Mouse (Mus musculus): ENCODE results near the gene Tshz2. TPM values are rescaled to one million over a fixed set of nuclear protein-coding genes. Genes with fewer than 3 reads are reported as not detected.

Tshz2 gene
- polyA plus RNA-seq, 1 experiment from 2014 or later, result 0.70 TPM

- Histone ChIP-seq H3K4me1 (replicated peaks) (no peaks in the 10 kb centered on the region; the same call in 1 of the 2 replicates), H3K27me3 (peaks cover 17% of the 10 kb centered on the region), H3K4me2 (peak overlapping the region; percentile 60), H3K9ac (peak overlapping the region; percentile 48), H3K27ac (replicated peaks) (peak overlapping the region; percentile 5; the same call in 1 of the 2 replicates), H3K4me3 (replicated peaks) (peak overlapping the region; percentile 53), H3K9me3 (replicated peaks) (no peaks in the 10 kb centered on the region), H3K36me3 (replicated peaks) (no peaks in the 10 kb centered on the region)
- WGBS (ENCODE audit: insufficient replicate concordance), result 1% methylated on average over 34 of the region's 38 CpGs
- no peak for ATAC-seq (ENCODE audit: insufficient read depth)
These were observed 877 bp downstream of the Tshz2 start for GRCm38 (mm10) chr2:169633491-169634289.

GRCm38 (mm10) chr2:169634619-169635382 lies 2.0 kb downstream of the Tshz2 start:
- H3K9me3 ChIP-seq (replicated peaks), result no peaks in the 10 kb centered on the region
- H3K27ac ChIP-seq (replicated peaks), result no peak overlapping the region
- H3K4me1 ChIP-seq (replicated peaks), result no peaks in the 10 kb centered on the region; the same call in 1 of the 2 replicates
- H3K4me2 ChIP-seq, result peak overlapping the region; percentile 60
- WGBS (ENCODE audit: insufficient replicate concordance), result 41% methylated on average over 17 of the region's 17 CpGs
- no peaks in the 10 kb centered on the region for H3K36me3 ChIP-seq (replicated peaks)
- H3K9ac ChIP-seq, result no peak overlapping the region
- peaks cover 17% of the 10 kb centered on the region for H3K27me3 ChIP-seq
- no peak for ATAC-seq (ENCODE audit: insufficient read depth)
- peak overlapping the region; percentile 53 for H3K4me3 ChIP-seq (replicated peaks)

- Histone ChIP-seq H3K27ac (replicated peaks) (no peak overlapping the region), H3K4me3 (replicated peaks) (no peak overlapping the region), H3K27me3 (peaks cover 17% of the 10 kb centered on the region), H3K4me2 (no peak overlapping the region), H3K9ac (no peak overlapping the region), H3K36me3 (replicated peaks) (no peaks in the 10 kb centered on the region), H3K9me3 (replicated peaks) (no peaks in the 10 kb centered on the region), H3K4me1 (replicated peaks) (no peaks in the 10 kb centered on the region; the same call in 1 of the 2 replicates)
- WGBS (ENCODE audit: insufficient replicate concordance), result 47% methylated on average over 7 of the region's 7 CpGs
- no peak for ATAC-seq (ENCODE audit: insufficient read depth)
These were observed 2.6 kb downstream of the Tshz2 start for GRCm38 (mm10) chr2:169635428-169635827.

GRCm38 (mm10) chr2:169636414-169636813 lies 3.6 kb downstream of the Tshz2 start:
- Histone ChIP-seq H3K9ac (no peak overlapping the region), H3K9me3 (replicated peaks) (no peaks in the 10 kb centered on the region), H3K4me3 (replicated peaks) (no peak overlapping the region), H3K27ac (replicated peaks) (no peak overlapping the region), H3K4me1 (replicated peaks) (no peaks in the 10 kb centered on the region; the same call in 1 of the 2 replicates), H3K36me3 (replicated peaks) (no peaks in the 10 kb centered on the region), H3K27me3 (peaks cover 17% of the 10 kb centered on the region), H3K4me2 (0 out of 2 replicates have a peak overlapping the region, but pooled peaks have one; percentile 1)
- 62% methylated on average over 4 of the region's 4 CpGs for WGBS (ENCODE audit: insufficient replicate concordance)
- ATAC-seq (ENCODE audit: insufficient read depth), result no peak

- H3K27ac ChIP-seq (replicated peaks), result no peak overlapping the region
- no peaks in the 10 kb centered on the region for H3K9me3 ChIP-seq (replicated peaks)
- no peak overlapping the region for H3K4me3 ChIP-seq (replicated peaks)
- H3K36me3 ChIP-seq (replicated peaks), result no peaks in the 10 kb centered on the region
- 72% methylated on average over 14 of the region's 14 CpGs for WGBS (ENCODE audit: insufficient replicate concordance)
- no peak for ATAC-seq (ENCODE audit: insufficient read depth)
- no peak overlapping the region for H3K9ac ChIP-seq
- no peaks in the 10 kb centered on the region; the same call in 1 of the 2 replicates for H3K4me1 ChIP-seq (replicated peaks)
- H3K4me2 ChIP-seq, result no peak overlapping the region
- no peaks in the 10 kb centered on the region for H3K27me3 ChIP-seq
These were observed 8.7 kb downstream of the Tshz2 start for GRCm38 (mm10) chr2:169641547-169641946.

GRCm38 (mm10) chr2:169642420-169642819 lies 9.6 kb downstream of the Tshz2 start:
- H3K9ac ChIP-seq, result no peak overlapping the region
- ATAC-seq (ENCODE audit: insufficient read depth), result no peak
- no peaks in the 10 kb centered on the region for H3K36me3 ChIP-seq (replicated peaks)
- WGBS (ENCODE audit: insufficient replicate concordance), result 71% methylated on average over 8 of the region's 8 CpGs
- H3K4me3 ChIP-seq (replicated peaks), result no peak overlapping the region
- no peaks in the 10 kb centered on the region for H3K9me3 ChIP-seq (replicated peaks)
- H3K27me3 ChIP-seq, result no peaks in the 10 kb centered on the region
- H3K4me2 ChIP-seq, result no peak overlapping the region
- no peak overlapping the region for H3K27ac ChIP-seq (replicated peaks)
- H3K4me1 ChIP-seq (replicated peaks), result no peaks in the 10 kb centered on the region; the same call in 1 of the 2 replicates

- H3K4me1 ChIP-seq (replicated peaks), result no peaks in the 10 kb centered on the region
- no peaks in the 10 kb centered on the region for H3K9me3 ChIP-seq (replicated peaks)
- H3K27ac ChIP-seq (replicated peaks), result no peak overlapping the region
- H3K4me3 ChIP-seq (replicated peaks), result no peak overlapping the region
- H3K4me2 ChIP-seq, result no peak overlapping the region
- ATAC-seq (ENCODE audit: insufficient read depth), result no peak
- H3K9ac ChIP-seq, result no peak overlapping the region
- no peaks in the 10 kb centered on the region for H3K36me3 ChIP-seq (replicated peaks)
- no peaks in the 10 kb centered on the region for H3K27me3 ChIP-seq
- 66% methylated on average over 7 of the region's 7 CpGs for WGBS (ENCODE audit: insufficient replicate concordance)
These were observed 14.3 kb downstream of the Tshz2 start for GRCm38 (mm10) chr2:169647091-169647490.

GRCm38 (mm10) chr2:169649262-169649885 lies 16.6 kb downstream of the Tshz2 start:
- Histone ChIP-seq H3K4me1 (replicated peaks) (no peaks in the 10 kb centered on the region), H3K4me3 (replicated peaks) (no peak overlapping the region), H3K9me3 (replicated peaks) (no peaks in the 10 kb centered on the region), H3K27me3 (no peaks in the 10 kb centered on the region), H3K4me2 (no peak overlapping the region), H3K27ac (replicated peaks) (no peak overlapping the region), H3K36me3 (replicated peaks) (no peaks in the 10 kb centered on the region), H3K9ac (no peak overlapping the region)
- no peak for ATAC-seq (ENCODE audit: insufficient read depth)
- WGBS (ENCODE audit: insufficient replicate concordance), result 50% methylated on average over 7 of the region's 7 CpGs

GRCm38 (mm10) chr2:169653282-169653681 lies 20.5 kb downstream of the Tshz2 start:
- no peaks in the 10 kb centered on the region for H3K9me3 ChIP-seq (replicated peaks)
- H3K27me3 ChIP-seq, result no peaks in the 10 kb centered on the region
- ATAC-seq (ENCODE audit: insufficient read depth), result no peak
- no peak overlapping the region for H3K4me2 ChIP-seq
- no peaks in the 10 kb centered on the region for H3K4me1 ChIP-seq (replicated peaks)
- no peak overlapping the region for H3K4me3 ChIP-seq (replicated peaks)
- WGBS (ENCODE audit: insufficient replicate concordance), result 72% methylated on average over 1 of the region's 1 CpGs
- no peaks in the 10 kb centered on the region for H3K36me3 ChIP-seq (replicated peaks)
- H3K9ac ChIP-seq, result no peak overlapping the region
- no peak overlapping the region for H3K27ac ChIP-seq (replicated peaks)

GRCm38 (mm10) chr2:169663792-169664191 lies 31.0 kb downstream of the Tshz2 start:
- Histone ChIP-seq H3K27ac (replicated peaks) (no peak overlapping the region), H3K36me3 (replicated peaks) (no peaks in the 10 kb centered on the region), H3K4me2 (no peak overlapping the region), H3K9ac (no peak overlapping the region), H3K27me3 (no peaks in the 10 kb centered on the region), H3K4me3 (replicated peaks) (no peak overlapping the region), H3K4me1 (replicated peaks) (no peaks in the 10 kb centered on the region), H3K9me3 (replicated peaks) (no peaks in the 10 kb centered on the region)
- no peak for ATAC-seq (ENCODE audit: insufficient read depth)
- WGBS (ENCODE audit: insufficient replicate concordance), result 56% methylated on average over 8 of the region's 8 CpGs

GRCm38 (mm10) chr2:169671264-169671663 lies 38.5 kb downstream of the Tshz2 start:
- Histone ChIP-seq H3K27me3 (no peaks in the 10 kb centered on the region), H3K4me2 (no peak overlapping the region), H3K4me3 (replicated peaks) (no peak overlapping the region), H3K27ac (replicated peaks) (no peak overlapping the region), H3K4me1 (replicated peaks) (no peaks in the 10 kb centered on the region), H3K9ac (no peak overlapping the region), H3K9me3 (replicated peaks) (no peaks in the 10 kb centered on the region), H3K36me3 (replicated peaks) (no peaks in the 10 kb centered on the region)
- no peak for ATAC-seq (ENCODE audit: insufficient read depth)
- WGBS (ENCODE audit: insufficient replicate concordance), result 57% methylated on average over 7 of the region's 7 CpGs
